Mouse (Mus musculus) MEL-GATA-1-ER (cell line): ENCODE results near the gene P4ha2.

Source experiments
- DNase-seq: peaks from one replicate; pipeline ENCODE4 v3.0.0-alpha.2; 2012; ENCODE audit warnings: low read depth; ENCODE audit errors: extremely low read depth

Gene P4ha2

GRCm38 (mm10) chr11:54132290-54132689 lies 32.4 kb downstream of the P4ha2 start:
- DNase-seq = no peak

GRCm38 (mm10) chr11:54134905-54135304 lies 35.0 kb downstream of the P4ha2 start:
- peak; percentile 37 for DNase-seq

GRCm38 (mm10) chr11:54140159-54140558 lies 40.3 kb downstream of the P4ha2 start:
- DNase-seq = peak; percentile 59

- DNase-seq = no peak
Observed at GRCm38 (mm10) chr11:54141200-54141971, 41.5 kb downstream of the P4ha2 start.

DNA sequence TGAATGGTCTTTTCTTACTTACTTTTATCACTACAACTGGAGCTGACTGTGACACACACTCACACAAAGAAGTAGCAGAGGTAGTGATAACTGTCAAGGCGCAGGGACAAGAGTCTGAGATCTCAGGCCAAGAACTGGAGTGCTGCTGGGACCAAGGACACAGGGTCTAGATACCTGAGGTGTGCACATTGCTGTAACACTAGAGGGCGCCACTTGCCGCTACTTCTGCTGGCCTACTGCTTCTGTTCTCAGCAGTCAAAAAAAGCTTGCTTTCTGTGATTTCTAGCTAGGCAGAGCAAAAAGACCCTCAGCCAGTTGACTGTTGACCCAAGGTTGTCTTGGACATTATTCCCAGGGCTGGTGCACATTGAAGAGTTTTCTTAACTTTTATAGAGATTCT lies 45.0 kb downstream of the P4ha2 start:
- no peak for DNase-seq

GRCm38 (mm10) chr11:54145990-54146389 lies 46.1 kb downstream of the P4ha2 start:
- peak; percentile 64 for DNase-seq

GRCm38 (mm10) chr11:54149791-54150465 lies 50.0 kb downstream of the P4ha2 start:
- peak; percentile 85 for DNase-seq

DNA sequence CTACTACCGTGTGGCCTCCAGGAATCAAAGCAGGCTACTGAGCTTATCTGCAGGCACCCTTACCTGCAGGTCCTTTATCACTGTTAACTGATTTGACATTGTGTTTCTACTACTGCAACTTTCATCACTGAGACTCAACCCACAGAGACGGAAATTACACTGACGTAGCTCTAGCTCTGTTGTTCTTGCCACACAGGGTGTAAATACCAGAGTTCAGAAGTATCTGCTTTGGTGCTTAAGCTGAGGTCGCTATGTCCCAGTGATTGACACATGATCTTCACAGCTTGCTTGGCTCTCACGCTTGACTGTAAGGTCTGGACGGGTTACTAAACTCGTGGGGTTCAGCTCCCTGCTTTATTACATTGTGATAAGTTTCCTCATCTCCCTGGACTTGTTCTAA lies 51.2 kb downstream of the P4ha2 start:
- no peak for DNase-seq

- no peak for DNase-seq
Observed at GRCm38 (mm10) chr11:54152957-54153356, 53.1 kb downstream of the P4ha2 start.

GRCm38 (mm10) chr11:54155864-54156263 lies 56.0 kb downstream of the P4ha2 start:
- DNase-seq = peak; percentile 86

DNA sequence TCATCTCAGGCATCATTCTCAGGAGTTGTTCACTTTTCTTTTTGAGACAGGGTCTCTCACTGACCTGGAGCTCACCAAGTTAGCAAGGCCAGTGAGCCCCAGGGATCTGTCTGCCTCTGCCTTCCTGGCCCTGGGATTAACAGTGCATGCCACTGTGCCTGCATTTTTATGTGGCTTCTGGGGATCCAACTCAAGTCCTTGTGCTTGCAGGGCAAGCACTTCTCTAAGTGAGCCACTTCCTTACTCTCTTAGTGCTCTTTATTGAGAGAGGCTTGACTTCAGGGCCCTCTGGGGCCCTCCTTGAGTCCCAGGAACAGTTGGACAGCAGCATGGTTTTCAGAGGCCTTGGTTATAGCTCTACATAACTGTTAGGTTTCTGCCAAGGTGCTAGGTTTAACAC lies 56.6 kb downstream of the P4ha2 start:
- DNase-seq = no peak

- no peak for DNase-seq
Observed at GRCm38 (mm10) chr11:54157586-54157985, 57.7 kb downstream of the P4ha2 start.

- no peak for DNase-seq
Observed at GRCm38 (mm10) chr11:54160435-54160834, 60.5 kb downstream of the P4ha2 start.

GRCm38 (mm10) chr11:54160920-54161319 lies 61.0 kb downstream of the P4ha2 start:
- no peak for DNase-seq

DNA sequence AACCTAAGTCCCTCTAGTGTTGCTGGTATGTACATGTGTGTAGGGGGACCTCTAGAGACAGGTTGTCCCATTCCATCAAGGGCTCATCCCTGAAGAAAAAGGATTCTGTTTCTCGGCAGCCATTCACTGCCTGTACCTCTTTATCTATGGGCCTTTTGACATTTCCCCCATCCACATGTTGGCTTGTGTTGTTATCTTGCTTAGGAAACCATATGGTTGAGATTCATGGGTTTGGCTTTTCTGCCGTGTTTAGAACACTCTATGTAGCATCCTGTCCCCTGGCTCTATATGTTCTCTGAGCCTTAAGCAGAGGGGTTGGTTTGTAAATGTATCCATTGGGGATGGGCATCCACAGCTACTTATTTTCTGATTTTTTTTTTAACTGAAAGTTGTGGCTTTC lies 61.6 kb downstream of the P4ha2 start:
- no peak for DNase-seq

DNA sequence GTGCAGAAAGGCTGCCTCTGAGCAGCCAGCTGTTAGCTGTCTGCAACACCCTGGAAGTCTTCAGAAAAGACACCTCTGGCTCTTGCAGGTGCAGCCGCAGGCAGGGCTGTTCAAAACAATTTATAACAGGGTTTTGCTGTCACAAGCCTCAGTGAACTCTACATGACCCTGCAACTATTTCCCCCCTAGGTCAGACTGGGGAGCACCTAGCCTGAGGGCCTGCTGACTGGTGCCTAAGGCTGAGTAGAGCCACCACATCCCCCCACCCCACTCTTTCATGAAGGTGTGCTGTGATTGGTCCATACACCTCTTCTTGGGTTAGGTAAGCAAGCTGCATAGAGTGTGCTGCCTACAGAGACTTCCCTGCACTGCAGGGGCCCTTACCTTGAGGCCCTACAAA lies 63.1 kb downstream of the P4ha2 start:
- DNase-seq = no peak

GRCm38 (mm10) chr11:54169432-54170295 lies 69.8 kb downstream of the P4ha2 start:
- DNase-seq = peak; percentile 27

DNA sequence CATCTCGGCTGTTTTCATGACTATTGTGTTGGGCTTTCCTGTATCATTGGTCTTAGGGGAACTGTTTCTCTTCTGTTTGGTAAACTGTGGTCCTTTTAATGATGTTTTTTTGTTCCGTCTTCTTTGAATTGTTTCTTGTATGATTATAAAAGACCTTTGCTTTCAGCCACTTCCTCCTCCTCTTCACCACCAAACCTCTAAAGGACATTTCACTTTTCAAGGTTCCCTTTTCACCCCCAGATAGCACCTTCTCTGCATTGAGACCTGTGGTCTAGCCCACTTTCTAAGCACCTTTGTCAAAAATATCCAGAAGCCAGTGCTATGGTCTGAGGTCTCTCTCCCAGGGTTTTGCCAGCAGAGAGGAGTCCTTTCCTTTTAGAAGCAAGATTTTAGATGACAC lies 71.3 kb downstream of the P4ha2 start:
- peak; percentile 18 for DNase-seq

DNA sequence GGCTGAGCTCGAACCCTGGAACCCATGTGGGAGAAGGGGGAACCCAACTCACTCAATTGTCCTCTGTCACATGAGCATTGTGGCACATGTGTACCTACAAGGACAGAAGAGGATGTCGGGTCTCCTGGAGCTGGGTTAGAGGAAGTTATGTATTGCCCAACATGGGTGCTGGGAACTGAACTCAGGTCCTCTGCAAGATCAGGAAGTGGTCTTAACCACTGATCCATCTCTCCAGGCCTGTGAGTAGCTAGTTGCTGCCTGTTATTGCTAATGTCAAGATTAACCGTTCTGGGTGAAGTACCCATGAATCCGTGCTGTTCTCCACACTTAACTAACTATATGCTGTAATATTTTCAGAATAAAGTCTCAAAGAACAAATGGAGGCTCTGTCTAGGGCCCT lies 74.3 kb downstream of the P4ha2 start:
- DNase-seq = no peak

DNA sequence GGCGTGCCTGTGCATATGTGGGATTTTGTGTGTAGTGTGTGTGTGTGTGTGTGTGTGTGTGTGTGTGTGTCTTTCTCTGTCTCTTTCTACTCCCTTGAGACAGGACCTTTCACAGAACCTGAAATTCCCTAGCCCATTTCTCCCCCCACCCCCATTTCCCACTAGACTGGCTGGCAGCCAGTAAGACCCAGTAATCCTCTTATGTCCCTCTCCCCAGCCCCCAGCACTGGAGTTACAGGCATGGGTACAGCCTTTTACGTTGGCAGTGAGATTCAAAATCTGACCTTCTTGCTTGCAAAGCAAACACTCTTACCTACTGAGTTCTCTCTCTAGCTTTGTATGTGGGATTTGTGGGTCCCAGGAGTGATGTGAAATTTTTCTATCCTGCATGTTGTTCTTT lies 75.0 kb downstream of the P4ha2 start:
- DNase-seq = no peak
